Mouse (Mus musculus) neural tube, embryonic 15.5 days (tissue): Measurements from ENCODE around the gene Map3k7. TPM values are rescaled to one million over a fixed set of nuclear protein-coding genes. Genes with fewer than 3 reads are reported as not detected.
A peak's percentile ranks its signal among the peaks of the same experiment; 100 is the strongest.

Source experiments
- ATAC-seq: fragments of 200-750 bp; cut with Nextera tagmentation; 2 replicates; pipeline ENCODE4 v1.8.0; 2017; ENCODE audit warnings: mild to moderate bottlenecking, moderate TSS enrichment, moderate library complexity; ENCODE audit not compliant: low FRiP score
- H3K27ac ChIP-seq: fragments of 300-500 bp; sonication (generic); replicated peaks from 2 replicates; pipeline ENCODE4 v1.5.1; 2015; ENCODE audit warnings: mild to moderate bottlenecking, inconsistent platforms
- H3K27me3 ChIP-seq: fragments of 300-500 bp; sonication (generic); replicated peaks from 2 replicates; pipeline ENCODE4 v1.6.1; 2015; ENCODE audit warnings: inconsistent platforms
- H3K36me3 ChIP-seq: fragments of 300-500 bp; sonication (generic); 2 replicates; pipeline ENCODE4 v1.6.1; 2015; ENCODE audit warnings: inconsistent platforms
- H3K4me1 ChIP-seq: fragments of 300-500 bp; sonication (generic); 2 replicates; pipeline ENCODE4 v1.6.1; 2015; ENCODE audit warnings: inconsistent platforms
- H3K4me2 ChIP-seq: fragments of 300-500 bp; sonication (generic); 2 replicates; pipeline ENCODE4 v1.6.1; 2015; ENCODE audit warnings: inconsistent platforms, mild to moderate bottlenecking, moderate library complexity
- H3K4me3 ChIP-seq: fragments of 300-500 bp; sonication (generic); replicated peaks from 2 replicates; pipeline ENCODE4 v1.5.1; 2015; ENCODE audit warnings: mild to moderate bottlenecking, inconsistent platforms
- H3K9ac ChIP-seq: fragments of 300-500 bp; sonication (generic); replicated peaks from 2 replicates; pipeline ENCODE4 v1.6.1; 2015; ENCODE audit warnings: mild to moderate bottlenecking, inconsistent platforms
- H3K9me3 ChIP-seq: fragments of 300-500 bp; sonication (generic); replicated peaks from 2 replicates; pipeline ENCODE4 v1.6.1; 2016; ENCODE audit warnings: inconsistent platforms
- WGBS: fragments of 180-500 bp; shearing (Covaris S2); methylation state at CpG from one replicate; pipeline ENCODE4 v1.1.7; 2015; ENCODE audit warnings: mixed read lengths; 5-methylcytosine and 5-hydroxymethylcytosine counted together
- polyA plus RNA-seq: library from polyadenylated mRNA; unstranded; fragments of >200 nt; fragmentation: Nextera tagmentation; extraction: Ambion mirVana; gene quantifications from 2 replicates; pipeline ENCODE4 v1.2.1, GENCODE M21; 2015

Gene Map3k7
- polyA plus RNA-seq: 21.6 and 22.0 TPM in 2 replicates

- Histone ChIP-seq H3K4me1 (peaks cover 27% of the 10 kb centered on the region), H3K36me3 (no peaks in the 10 kb centered on the region), H3K27me3 (no peaks in the 10 kb centered on the region), H3K4me2 (peak within 1 kb of the TSS; percentile 86), H3K27ac (peak within 1 kb of the TSS; percentile 99), H3K4me3 (peak within 1 kb of the TSS; percentile 87), H3K9ac (peak within 1 kb of the TSS; percentile 84), H3K9me3 (no peaks in the 10 kb centered on the region)
- ATAC-seq: peak; percentile 94
- under 1% methylated on average over 88 of the region's 88 CpGs for WGBS
Measured at GRCm38 (mm10) chr4:31963354-31964193, at the start of gene Map3k7. Gene Map3k7, plus strand, starts transcription at chr4:31964097.

- no peak for ATAC-seq
- H3K9me3 ChIP-seq: no peaks in the 10 kb centered on the region
- no peaks in the 10 kb centered on the region for H3K4me1 ChIP-seq
- no peak overlapping the region for H3K27ac ChIP-seq
- no peaks in the 10 kb centered on the region for H3K36me3 ChIP-seq
- H3K9ac ChIP-seq: no peak overlapping the region
- H3K4me3 ChIP-seq: no peak overlapping the region
- WGBS: 67% methylated on average over 11 of the region's 11 CpGs
- no peaks in the 10 kb centered on the region for H3K27me3 ChIP-seq
- H3K4me2 ChIP-seq: no peak overlapping the region
Measured at GRCm38 (mm10) chr4:31915114-31915513, 48.8 kb upstream of the Map3k7 start.

- H3K36me3 ChIP-seq: no peaks in the 10 kb centered on the region
- no peak overlapping the region for H3K9ac ChIP-seq
- H3K27me3 ChIP-seq: no peaks in the 10 kb centered on the region
- H3K27ac ChIP-seq: no peak overlapping the region
- no peaks in the 10 kb centered on the region for H3K4me1 ChIP-seq
- no peak overlapping the region for H3K4me3 ChIP-seq
- WGBS: 81% methylated on average over 5 of the region's 5 CpGs
- ATAC-seq: no peak
- no peak overlapping the region for H3K4me2 ChIP-seq
- no peaks in the 10 kb centered on the region for H3K9me3 ChIP-seq
Measured at GRCm38 (mm10) chr4:31918717-31919116, 45.2 kb upstream of the Map3k7 start.

GRCm38 (mm10) chr4:31922215-31922614, 41.7 kb upstream of the Map3k7 start:
- no peak overlapping the region for H3K4me3 ChIP-seq
- ATAC-seq: no peak
- H3K27ac ChIP-seq: no peak overlapping the region
- H3K9me3 ChIP-seq: no peaks in the 10 kb centered on the region
- no peak overlapping the region for H3K4me2 ChIP-seq
- H3K9ac ChIP-seq: no peak overlapping the region
- H3K36me3 ChIP-seq: no peaks in the 10 kb centered on the region
- no peaks in the 10 kb centered on the region; the same call in none of the 2 replicates for H3K27me3 ChIP-seq
- H3K4me1 ChIP-seq: 0 out of 2 replicates have a peak, but pooled peaks cover 5% of the 10 kb centered on the region
- 59% methylated on average over 7 of the region's 7 CpGs for WGBS

GRCm38 (mm10) chr4:31923437-31923836, 40.5 kb upstream of the Map3k7 start:
- no peaks in the 10 kb centered on the region for H3K36me3 ChIP-seq
- ATAC-seq: no peak

DNA sequence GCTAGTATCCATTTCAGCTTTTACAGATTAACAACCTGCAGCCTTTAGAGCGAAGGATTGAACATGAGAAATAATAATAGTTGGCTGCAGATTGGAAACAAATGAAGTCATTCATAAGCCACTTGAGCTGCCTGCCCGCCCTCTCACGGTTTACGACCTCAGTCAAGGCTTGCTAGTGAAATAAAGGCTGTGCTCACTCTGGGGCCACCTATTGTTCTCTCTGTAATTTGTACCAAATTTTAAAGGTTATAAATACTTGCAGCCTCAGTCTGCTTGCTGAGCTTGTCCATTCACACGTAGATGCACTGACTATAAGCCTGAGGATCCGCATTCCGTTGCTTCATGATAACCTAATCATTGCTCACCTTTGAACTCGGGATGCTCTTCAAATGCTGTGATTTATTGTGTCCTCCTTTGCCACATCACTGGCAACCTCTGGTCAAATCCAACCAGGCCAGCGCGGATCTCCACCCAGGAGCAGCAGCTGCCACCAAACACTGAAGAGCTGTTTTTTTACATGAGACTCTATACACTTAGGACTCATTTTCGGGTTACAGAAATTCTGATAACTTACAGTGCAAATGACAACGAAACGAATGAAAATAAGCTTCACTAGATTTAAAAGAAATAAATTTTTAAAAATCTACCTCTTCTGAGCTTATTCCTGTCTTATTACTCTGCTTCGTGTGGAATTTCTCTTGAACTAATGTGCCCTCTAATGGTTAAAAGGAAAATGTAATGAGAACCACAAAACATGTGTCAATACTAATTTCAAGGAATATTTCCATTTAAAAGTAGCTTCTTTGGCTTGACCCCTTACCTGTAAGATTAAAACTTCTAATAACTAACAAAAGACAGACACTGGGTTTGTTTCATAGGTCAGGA, 39.4 kb upstream of the Map3k7 start:
- H3K4me3 ChIP-seq: 0 out of 2 replicates have a peak overlapping the region, but pooled peaks have one; percentile 4
- no peaks in the 10 kb centered on the region for H3K36me3 ChIP-seq
- H3K9ac ChIP-seq: no peak overlapping the region
- H3K4me2 ChIP-seq: peak overlapping the region; percentile 38
- H3K27me3 ChIP-seq: peaks cover 3% of the 10 kb centered on the region
- no peaks in the 10 kb centered on the region for H3K9me3 ChIP-seq
- H3K4me1 ChIP-seq: 0 out of 2 replicates have a peak, but pooled peaks cover 5% of the 10 kb centered on the region
- ATAC-seq: peak; percentile 66; the same call in 1 of the 2 replicates
- WGBS: 12% methylated on average over 14 of the region's 14 CpGs
- no peak overlapping the region for H3K27ac ChIP-seq

More at GRCm38 (mm10) chr4:31923437-31923836, 40.5 kb upstream of the Map3k7 start:
- Histone ChIP-seq H3K9ac (no peak overlapping the region), H3K4me3 (no peak overlapping the region), H3K27ac (no peak overlapping the region), H3K9me3 (no peaks in the 10 kb centered on the region), H3K4me1 (0 out of 2 replicates have a peak, but pooled peaks cover 5% of the 10 kb centered on the region), H3K4me2 (no peak overlapping the region), H3K27me3 (peaks cover 3% of the 10 kb centered on the region)
- 51% methylated on average over 8 of the region's 8 CpGs for WGBS

DNA sequence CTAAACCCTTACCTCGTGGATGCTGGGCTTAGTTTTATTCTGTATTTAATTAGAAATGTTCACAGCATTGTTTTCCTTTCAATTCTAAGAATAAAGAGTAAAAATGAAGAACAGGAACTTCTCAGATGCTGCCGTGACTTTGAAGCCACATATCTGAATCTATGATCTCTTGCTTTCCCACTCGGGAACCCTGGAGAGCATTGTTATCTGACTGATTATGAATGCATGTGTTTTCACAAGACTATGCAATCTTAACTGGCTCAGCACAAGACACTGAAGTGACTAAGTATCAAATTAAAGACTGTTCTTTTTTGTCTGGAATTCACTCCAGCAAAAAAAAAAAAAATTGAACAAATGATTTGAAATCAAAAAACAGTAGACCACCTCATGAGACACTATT, 30.7 kb upstream of the Map3k7 start:
- no peak for ATAC-seq
- no peaks in the 10 kb centered on the region for H3K9me3 ChIP-seq
- H3K4me3 ChIP-seq: no peak overlapping the region
- no peak overlapping the region for H3K27ac ChIP-seq
- H3K27me3 ChIP-seq: no peaks in the 10 kb centered on the region
- peaks cover 15% of the 10 kb centered on the region for H3K4me1 ChIP-seq
- WGBS: 70% methylated on average over 3 of the region's 3 CpGs
- H3K4me2 ChIP-seq: no peak overlapping the region
- H3K9ac ChIP-seq: no peak overlapping the region
- no peaks in the 10 kb centered on the region for H3K36me3 ChIP-seq

GRCm38 (mm10) chr4:31935831-31936306, 28.0 kb upstream of the Map3k7 start:
- Histone ChIP-seq H3K9me3 (no peaks in the 10 kb centered on the region), H3K4me1 (peaks cover 18% of the 10 kb centered on the region), H3K9ac (no peak overlapping the region), H3K4me3 (no peak overlapping the region), H3K27ac (no peak overlapping the region), H3K4me2 (no peak overlapping the region), H3K27me3 (no peaks in the 10 kb centered on the region), H3K36me3 (no peaks in the 10 kb centered on the region)
- no peak for ATAC-seq
- WGBS: 46% methylated on average over 3 of the region's 3 CpGs

- ATAC-seq: no peak
Measured at GRCm38 (mm10) chr4:31936358-31936757, 27.5 kb upstream of the Map3k7 start.

GRCm38 (mm10) chr4:31936911-31937375, 27.0 kb upstream of the Map3k7 start:
- ATAC-seq: no peak; the same call in 1 of the 2 replicates
- no peak overlapping the region for H3K27ac ChIP-seq
- WGBS: 4% methylated on average over 15 of the region's 15 CpGs

More at GRCm38 (mm10) chr4:31936358-31936757, 27.5 kb upstream of the Map3k7 start:
- Histone ChIP-seq H3K4me3 (no peak overlapping the region), H3K9ac (no peak overlapping the region), H3K27ac (no peak overlapping the region), H3K27me3 (no peaks in the 10 kb centered on the region), H3K4me1 (peaks cover 18% of the 10 kb centered on the region), H3K9me3 (no peaks in the 10 kb centered on the region), H3K36me3 (no peaks in the 10 kb centered on the region), H3K4me2 (peak overlapping the region; percentile 86)
- WGBS: 4% methylated on average over 8 of the region's 8 CpGs

More at GRCm38 (mm10) chr4:31936911-31937375, 27.0 kb upstream of the Map3k7 start:
- Histone ChIP-seq H3K27me3 (no peaks in the 10 kb centered on the region), H3K4me1 (peaks cover 18% of the 10 kb centered on the region), H3K9me3 (no peaks in the 10 kb centered on the region), H3K36me3 (no peaks in the 10 kb centered on the region), H3K4me2 (peak overlapping the region; percentile 86), H3K4me3 (peak overlapping the region; percentile 43), H3K9ac (peak overlapping the region; percentile 40)
